Mouse (Mus musculus): ENCODE results near the gene Gtsf1. TPM values are rescaled to one million over a fixed set of nuclear protein-coding genes. Genes with fewer than 3 reads are reported as not detected.

The Gtsf1 gene
- total RNA-seq, 1 experiment = 4.9 TPM

DNA sequence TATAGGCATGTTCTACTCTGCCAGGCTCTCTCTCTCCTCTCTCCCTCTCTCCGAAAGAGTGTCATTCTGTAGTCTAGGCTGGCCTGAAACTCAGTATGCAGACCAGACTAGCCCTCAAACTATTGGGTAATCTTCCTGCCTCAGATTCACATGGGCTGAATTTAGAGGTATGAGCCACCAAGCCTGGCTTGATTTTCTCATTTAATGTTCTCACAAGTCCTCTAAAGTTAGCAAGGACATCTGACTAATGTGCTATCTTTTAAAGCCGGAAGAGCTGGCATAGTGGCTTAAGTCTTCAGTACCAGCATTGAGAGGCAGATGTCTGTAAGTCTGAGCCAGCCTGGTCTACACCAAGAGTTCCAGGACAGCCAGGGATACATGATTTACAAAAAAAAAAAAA, 48.2 kb downstream of the Gtsf1 start:
- Histone ChIP-seq H3K4me1 (ENCODE audit: control insufficient read depth in 2 of 2, insufficient read depth in 2 of 2, low read length in 2 of 2, poor library complexity in 1 of 2) (peaks cover 0 to 12% of the 10 kb centered on the region in 2 experiments; a peak in 2 of 4 replicates), H3K36me3 (ENCODE audit: control insufficient read depth, insufficient read depth, low read length, poor library complexity, severe bottlenecking) (no peaks in the 10 kb centered on the region), H3K9me3 (ENCODE audit: control insufficient read depth, insufficient read depth, low read depth, low read length) (no peaks in the 10 kb centered on the region), H3K27ac (ENCODE audit: insufficient read depth, low read depth, low read length, poor library complexity, severe bottlenecking) (no peak overlapping the region), H3K9ac (ENCODE audit: insufficient read depth, low read depth, low read length, poor library complexity, severe bottlenecking) (no peak overlapping the region), H3K4me3 (ENCODE audit: insufficient read depth in 1 of 2, low read depth in 1 of 2, low read length in 2 of 2, poor library complexity in 1 of 2, severe bottlenecking in 1 of 2) (no peak overlapping the region)
- no peak for TF ChIP-seq CHD2 (IDR thresholded peaks at IDR 0.05; ENCODE audit: low read depth, low read length)
- no peak for TF ChIP-seq MAFK (IDR thresholded peaks at IDR 0.05; ENCODE audit: insufficient read depth, low read depth, low read length)
- TF ChIP-seq ZNF384 (IDR thresholded peaks at IDR 0.05; ENCODE audit: low read depth, low read length) = no peak
- no peak for TF ChIP-seq HCFC1 (IDR thresholded peaks at IDR 0.05; ENCODE audit: borderline replicate concordance, insufficient read depth, low read length)
- no peak for TF ChIP-seq ZC3H11A (IDR thresholded peaks at IDR 0.05; ENCODE audit: borderline replicate concordance, low read depth, low read length)
- in situ Hi-C loops (cut with MboI; ENCODE audit: low sequenced_read_pairs in 2 of 2, unreplicated experiment in 2 of 2) = no loop called here
- no peak for DNase-seq (ENCODE audit: low read depth, low spot score)

DNA sequence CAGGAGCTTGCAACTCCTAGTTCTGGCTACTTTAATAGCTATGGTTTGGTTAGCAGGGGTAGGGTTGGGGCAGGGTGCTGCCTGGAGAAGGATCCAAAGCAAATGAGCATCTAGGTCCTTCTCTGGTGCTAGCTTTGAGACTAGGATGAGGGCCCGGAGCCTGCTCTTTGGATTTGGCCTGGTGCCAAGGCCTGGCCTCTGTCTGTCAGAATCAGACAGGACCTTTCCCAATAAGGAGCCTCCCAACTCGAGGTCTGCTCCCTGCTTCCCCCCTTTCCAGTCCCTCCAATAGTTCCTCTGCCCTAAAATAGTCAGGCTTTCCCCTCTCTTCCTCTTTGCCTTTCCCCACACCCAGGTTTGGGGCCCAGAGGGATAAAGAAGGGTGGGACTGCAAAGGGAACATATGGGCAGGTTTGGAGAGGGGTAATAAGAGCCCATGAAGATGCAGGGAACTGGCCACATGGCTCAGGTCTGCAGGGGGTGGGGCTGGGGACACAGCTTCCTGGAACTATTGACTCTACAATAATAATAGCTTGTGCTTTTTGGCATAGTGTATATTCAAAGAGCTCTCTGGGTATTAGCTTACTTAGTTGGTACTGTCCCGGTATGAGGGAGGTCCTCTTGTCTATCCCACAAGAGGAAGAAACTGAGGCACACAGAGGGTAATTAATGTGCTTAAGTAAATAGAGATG, 51.5 kb downstream of the Gtsf1 start:
- Histone ChIP-seq H3K9me3 (ENCODE audit: control insufficient read depth, insufficient read depth, low read depth, low read length) (no peaks in the 10 kb centered on the region), H3K4me3 (ENCODE audit: insufficient read depth in 1 of 2, low read depth in 1 of 2, low read length in 2 of 2, poor library complexity in 1 of 2, severe bottlenecking in 1 of 2) (no peak overlapping the region), H3K4me1 (ENCODE audit: control insufficient read depth in 2 of 2, insufficient read depth in 2 of 2, low read length in 2 of 2, poor library complexity in 1 of 2) (peaks cover 0 to 12% of the 10 kb centered on the region in 2 experiments; a peak in 2 of 4 replicates), H3K27ac (ENCODE audit: insufficient read depth, low read depth, low read length, poor library complexity, severe bottlenecking) (no peak overlapping the region), H3K36me3 (ENCODE audit: control insufficient read depth, insufficient read depth, low read length, poor library complexity, severe bottlenecking) (no peaks in the 10 kb centered on the region), H3K9ac (ENCODE audit: insufficient read depth, low read depth, low read length, poor library complexity, severe bottlenecking) (no peak overlapping the region)
- DNase-seq (ENCODE audit: low read depth, low spot score) = no peak
- in situ Hi-C loops (cut with MboI; ENCODE audit: low sequenced_read_pairs in 2 of 2, unreplicated experiment in 2 of 2) = no loop called here
- TF ChIP-seq ZNF384 (IDR thresholded peaks at IDR 0.05; ENCODE audit: low read depth, low read length) (no peak), MAFK (IDR thresholded peaks at IDR 0.05; ENCODE audit: insufficient read depth, low read depth, low read length) (no peak), HCFC1 (IDR thresholded peaks at IDR 0.05; ENCODE audit: borderline replicate concordance, insufficient read depth, low read length) (no peak), CHD2 (IDR thresholded peaks at IDR 0.05; ENCODE audit: low read depth, low read length) (no peak), ZC3H11A (IDR thresholded peaks at IDR 0.05; ENCODE audit: borderline replicate concordance, low read depth, low read length) (no peak)

DNA sequence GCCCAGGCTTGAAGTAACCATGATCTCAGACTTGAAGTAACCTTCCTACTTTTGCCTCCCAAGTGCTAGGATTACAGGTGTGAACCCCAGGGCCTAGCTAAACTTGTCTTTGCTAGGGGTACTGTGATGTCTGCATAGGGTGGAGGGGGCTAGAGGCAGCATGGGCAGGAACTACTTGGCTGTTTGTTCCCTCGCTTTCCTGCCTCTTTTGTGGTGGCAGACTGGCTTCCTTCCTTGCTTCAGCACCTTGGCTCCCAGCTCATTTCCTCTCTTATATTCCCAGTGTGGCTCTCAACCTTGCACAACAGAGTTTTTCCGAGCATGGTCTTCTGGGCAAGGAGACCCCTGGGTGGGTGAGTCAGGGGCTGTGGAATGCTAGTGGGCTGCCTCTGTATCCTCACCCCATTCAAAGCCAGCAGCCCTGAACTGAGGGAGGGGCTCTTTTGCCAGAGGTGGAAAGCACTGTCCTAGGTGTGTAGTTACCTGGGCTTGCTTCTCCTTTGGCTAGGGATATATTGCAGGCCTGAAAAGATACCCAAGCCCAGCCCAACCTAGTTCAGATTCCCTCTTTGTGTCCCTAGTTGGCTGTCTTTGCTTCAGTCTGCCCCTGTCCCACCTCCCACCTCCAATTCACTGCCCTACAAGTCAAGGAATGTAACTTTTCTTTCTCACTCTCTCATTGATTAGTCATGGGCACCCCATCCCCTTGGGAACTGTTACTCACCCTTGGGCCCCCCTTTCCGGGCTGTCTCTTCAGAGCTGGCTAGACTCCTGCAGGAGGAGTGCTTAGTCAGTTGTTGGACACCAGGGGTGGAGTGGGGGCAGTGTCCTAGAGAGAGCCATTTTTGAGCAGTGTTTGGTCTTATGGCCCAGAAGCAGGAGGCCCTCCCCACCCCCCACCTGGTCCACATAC, 52.3 kb downstream of the Gtsf1 start:
- no peak for DNase-seq (ENCODE audit: low read depth, low spot score)
- TF ChIP-seq HCFC1 (IDR thresholded peaks at IDR 0.05; ENCODE audit: borderline replicate concordance, insufficient read depth, low read length) = no peak
- no peak for TF ChIP-seq ZNF384 (IDR thresholded peaks at IDR 0.05; ENCODE audit: low read depth, low read length)
- no peak for TF ChIP-seq MAFK (IDR thresholded peaks at IDR 0.05; ENCODE audit: insufficient read depth, low read depth, low read length)
- TF ChIP-seq ZC3H11A (IDR thresholded peaks at IDR 0.05; ENCODE audit: borderline replicate concordance, low read depth, low read length) = no peak
- no peak for TF ChIP-seq CHD2 (IDR thresholded peaks at IDR 0.05; ENCODE audit: low read depth, low read length)
- H3K4me1 ChIP-seq (ENCODE audit: control insufficient read depth in 2 of 2, insufficient read depth in 2 of 2, low read length in 2 of 2, poor library complexity in 1 of 2) = peaks cover 0 to 5% of the 10 kb centered on the region in 2 experiments; a peak in 2 of 4 replicates
- H3K27ac ChIP-seq (ENCODE audit: insufficient read depth, low read depth, low read length, poor library complexity, severe bottlenecking) = no peak overlapping the region
- H3K9me3 ChIP-seq (ENCODE audit: control insufficient read depth, insufficient read depth, low read depth, low read length) = no peaks in the 10 kb centered on the region
- no peaks in the 10 kb centered on the region for H3K36me3 ChIP-seq (ENCODE audit: control insufficient read depth, insufficient read depth, low read length, poor library complexity, severe bottlenecking)
- in situ Hi-C loops (cut with MboI; ENCODE audit: low sequenced_read_pairs in 2 of 2, unreplicated experiment in 2 of 2) = no loop called here
- H3K9ac ChIP-seq (ENCODE audit: insufficient read depth, low read depth, low read length, poor library complexity, severe bottlenecking) = no peak overlapping the region
- no peak overlapping the region for H3K4me3 ChIP-seq (ENCODE audit: insufficient read depth in 1 of 2, low read depth in 1 of 2, low read length in 2 of 2, poor library complexity in 1 of 2, severe bottlenecking in 1 of 2)

DNA sequence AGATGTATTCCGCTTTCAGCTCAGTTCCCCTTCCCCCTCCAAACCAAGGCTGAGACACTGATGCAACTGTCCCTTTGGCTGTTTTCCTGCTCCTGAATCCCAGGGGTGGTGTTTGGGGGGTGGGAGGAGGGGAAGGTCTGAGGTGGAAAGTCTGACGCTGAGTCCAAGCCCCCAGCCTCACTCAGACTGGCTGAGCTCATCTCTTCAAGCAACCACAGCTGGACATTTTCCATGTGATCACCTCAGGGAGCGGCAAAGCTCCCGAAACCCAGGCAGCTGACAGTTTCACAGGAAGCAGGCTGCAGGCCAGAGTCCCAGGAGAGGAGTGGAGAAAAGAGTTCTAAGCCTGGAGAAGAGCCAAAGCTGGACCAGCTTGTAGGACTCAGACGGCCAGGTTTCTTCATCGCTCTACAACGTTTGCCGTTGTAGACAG, 53.4 kb downstream of the Gtsf1 start:
- TF ChIP-seq ZNF384 (IDR thresholded peaks at IDR 0.05; ENCODE audit: low read depth, low read length) = no peak
- TF ChIP-seq MAFK (IDR thresholded peaks at IDR 0.05; ENCODE audit: insufficient read depth, low read depth, low read length) = no peak
- no peak for TF ChIP-seq ZC3H11A (IDR thresholded peaks at IDR 0.05; ENCODE audit: borderline replicate concordance, low read depth, low read length)
- no peak for TF ChIP-seq CHD2 (IDR thresholded peaks at IDR 0.05; ENCODE audit: low read depth, low read length)
- TF ChIP-seq HCFC1 (IDR thresholded peaks at IDR 0.05; ENCODE audit: borderline replicate concordance, insufficient read depth, low read length) = no peak
- in situ Hi-C loops (cut with MboI; ENCODE audit: low sequenced_read_pairs in 2 of 2, unreplicated experiment in 2 of 2) = no loop called here
- Histone ChIP-seq H3K9ac (ENCODE audit: insufficient read depth, low read depth, low read length, poor library complexity, severe bottlenecking) (no peak overlapping the region), H3K27ac (ENCODE audit: insufficient read depth, low read depth, low read length, poor library complexity, severe bottlenecking) (no peak overlapping the region), H3K9me3 (ENCODE audit: control insufficient read depth, insufficient read depth, low read depth, low read length) (no peaks in the 10 kb centered on the region), H3K4me3 (ENCODE audit: insufficient read depth in 1 of 2, low read depth in 1 of 2, low read length in 2 of 2, poor library complexity in 1 of 2, severe bottlenecking in 1 of 2) (no peak overlapping the region), H3K4me1 (ENCODE audit: control insufficient read depth in 2 of 2, insufficient read depth in 2 of 2, low read length in 2 of 2, poor library complexity in 1 of 2) (peaks cover 0 to 2% of the 10 kb centered on the region in 2 experiments; a peak in 1 of 4 replicates), H3K36me3 (ENCODE audit: control insufficient read depth, insufficient read depth, low read length, poor library complexity, severe bottlenecking) (no peaks in the 10 kb centered on the region)
- DNase-seq (ENCODE audit: low read depth, low spot score) = no peak

Data from ES-E14 (cell line).